Mouse (Mus musculus) testis, adult 2 months (tissue): Measurements from ENCODE around the gene Shank2.

Source experiments
- CTCF ChIP-seq: fragments of 200-500 bp; IDR thresholded peaks from 2 replicates; pipeline ENCODE4 v1.5.1; 2012; ENCODE audit warnings: low read depth, mild to moderate bottlenecking, inconsistent platforms, low read length, moderate library complexity; ENCODE audit not compliant: control insufficient read depth, insufficient read depth, insufficient replicate concordance
- POLR2A ChIP-seq: fragments of 200-500 bp; IDR thresholded peaks from 2 replicates; pipeline ENCODE4 v1.6.1; 2012; ENCODE audit warnings: low read depth, mild to moderate bottlenecking, inconsistent platforms, low read length, moderate library complexity; ENCODE audit not compliant: control insufficient read depth

GRCm38 (mm10) chr7:144409682-144410081 is 408.0 kb downstream of the Shank2 start:
- TF ChIP-seq POLR2A, result no peak
- TF ChIP-seq CTCF, result no peak
